Mouse (Mus musculus) kidney, postnatal 36 days (tissue): ENCODE data around the gene Fbxo28.

Experiments
- DNase-seq, 2 experiments: peaks; one replicate each; pipeline ENCODE4 v3.0.0; 2021 to 2022; ENCODE audit warnings: mixed read lengths in 2 of 2

The Fbxo28 gene

GRCm38 (mm10) chr1:182284795-182285194, 56.6 kb downstream of the Fbxo28 start:
- DNase-seq, result no peak

GRCm38 (mm10) chr1:182283231-182283630, 58.2 kb downstream of the Fbxo28 start:
- no peak for DNase-seq

- DNase-seq, result peak; percentile 96
Observed at GRCm38 (mm10) chr1:182282091-182283075, 59.0 kb downstream of the Fbxo28 start, which contains the start of gene Degs1. Degs1 (minus strand) TSS chr1:182282804.

- DNase-seq, result no peak
Observed at GRCm38 (mm10) chr1:182281251-182281711, 60.1 kb downstream of the Fbxo28 start.

GRCm38 (mm10) chr1:182280577-182280976, 60.9 kb downstream of the Fbxo28 start:
- DNase-seq, result peak in 1 of 2 experiments; percentile 39

- DNase-seq, result no peak
Observed at GRCm38 (mm10) chr1:182280046-182280445, 61.4 kb downstream of the Fbxo28 start.

- DNase-seq, result no peak
Observed at GRCm38 (mm10) chr1:182279436-182279835, 62.0 kb downstream of the Fbxo28 start.

GRCm38 (mm10) chr1:182275109-182275508, 66.3 kb downstream of the Fbxo28 start:
- no peak for DNase-seq

- peak; percentile 37 to 44 for DNase-seq
Observed at GRCm38 (mm10) chr1:182271632-182272031, 69.8 kb downstream of the Fbxo28 start.

- peak; percentile 70 to 91 for DNase-seq
Observed at GRCm38 (mm10) chr1:182271130-182271529, 70.3 kb downstream of the Fbxo28 start.

- DNase-seq, result peak; percentile 82 to 91
Observed at GRCm38 (mm10) chr1:182268317-182268716, 73.1 kb downstream of the Fbxo28 start.

GRCm38 (mm10) chr1:182266028-182266525, 75.4 kb downstream of the Fbxo28 start:
- DNase-seq, result no peak
